Mouse (Mus musculus): ENCODE data around the gene Tjp1.

- TF ChIP-seq POLR2A (IDR thresholded peaks at IDR 0.05; ENCODE audit: extremely low read depth, insufficient read depth, low read length) (no peak), CTCF (IDR thresholded peaks at IDR 0.05; ENCODE audit: low read depth, low read length) (no peak)
Measured at GRCm38 (mm10) chr7:65430401-65430800, 97.2 kb downstream of the Tjp1 start.

All from liver, adult 2 months (tissue).